Mouse (Mus musculus) liver, postnatal 0 days (tissue): Measurements from ENCODE around the gene Tcf7.

Experiments used
- CTCF ChIP-seq: sonication (generic); IDR thresholded peaks from 2 replicates; pipeline ENCODE4 v1.5.1; 2016; ENCODE audit warnings: antibody characterized with exemption, low read depth
- EP300 ChIP-seq: IDR thresholded peaks from 2 replicates; pipeline ENCODE4 v1.6.1; 2016; ENCODE audit warnings: antibody characterized with exemption, low read depth, mild to moderate bottlenecking

GRCm38 (mm10) chr11:52277433-52278150 lies 5.2 kb downstream of the Tcf7 start:
- no peak for TF ChIP-seq CTCF
- no peak for TF ChIP-seq EP300
